Mouse (Mus musculus) Muller cell, postnatal 12 days (primary cell): Measurements from ENCODE around the gene Gm21244.
"Not testable (repeated sequence)": the region's sequence is repeated elsewhere in the genome, so short reads cannot be mapped to it uniquely, and the experiment has no call there.

Experiments used
- DNase-seq: peaks from one replicate; pipeline ENCODE4 v3.0.0-alpha.2; 2015; ENCODE audit errors: inconsistent ontology term

Gene Gm21244

DNA sequence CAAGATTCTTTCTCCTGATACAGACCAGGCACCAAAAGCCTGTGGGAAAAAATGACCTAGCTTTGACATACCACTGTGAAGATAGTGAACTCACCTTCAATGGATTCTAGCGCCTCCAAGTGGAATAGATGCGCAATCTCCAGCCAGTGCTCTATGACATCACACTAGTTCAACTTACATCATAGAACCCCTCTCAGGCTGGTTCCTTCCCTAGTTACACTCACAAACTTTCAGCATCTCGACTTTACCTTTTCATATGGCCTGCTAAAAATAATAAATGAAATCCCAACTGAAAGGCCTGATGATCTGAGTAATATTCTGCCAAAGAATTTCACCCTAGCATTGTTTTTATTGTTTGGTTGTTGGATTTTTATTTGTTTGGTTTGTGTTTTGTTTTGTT lies at the start of gene Gm21244:
Gene Gm21244, minus strand, starts transcription at position 101 of the 400 bp plus-strand sequence.
- not testable (repeated sequence) for DNase-seq
